Mouse (Mus musculus): ENCODE measurements around the gene Unc13c.

- TF ChIP-seq POLR2A (IDR thresholded peaks at IDR 0.05; ENCODE audit: borderline replicate concordance, control insufficient read depth, low read depth, low read length) (no peak), CTCF (IDR thresholded peaks at IDR 0.05; ENCODE audit: control insufficient read depth, insufficient read depth, low read length) (no peak)
These were observed 85.6 kb downstream of the Unc13c start for GRCm38 (mm10) chr9:73883143-73883542.
